Mouse (Mus musculus) liver, embryonic 15.5 days (tissue): ENCODE results near the gene Sept5. TPM values are rescaled to one million over a fixed set of nuclear protein-coding genes. Genes with fewer than 3 reads are reported as not detected.

Experiments
- ATAC-seq: fragments of 200-750 bp; cut with Nextera tagmentation; 2 replicates; pipeline ENCODE4 v1.8.0; 2017; ENCODE audit warnings: moderate number of reproducible peaks, mild to moderate bottlenecking, moderate library complexity; ENCODE audit not compliant: insufficient read depth
- H3K27ac ChIP-seq: fragments of 300-500 bp; sonication (generic); replicated peaks from 2 replicates; pipeline ENCODE4 v1.5.1; 2015; ENCODE audit warnings: mild to moderate bottlenecking, inconsistent platforms
- H3K27me3 ChIP-seq: fragments of 300-500 bp; sonication (generic); 2 replicates; pipeline ENCODE4 v1.6.1; 2015; ENCODE audit warnings: mild to moderate bottlenecking, inconsistent platforms
- H3K36me3 ChIP-seq: fragments of 300-500 bp; sonication (generic); replicated peaks from 2 replicates; pipeline ENCODE4 v1.6.1; 2015; ENCODE audit warnings: moderate library complexity, mild to moderate bottlenecking, inconsistent platforms
- H3K4me1 ChIP-seq: fragments of 300-500 bp; sonication (generic); replicated peaks from 2 replicates; pipeline ENCODE4 v1.6.1; 2015; ENCODE audit warnings: inconsistent platforms
- H3K4me2 ChIP-seq: fragments of 300-500 bp; sonication (generic); 2 replicates; pipeline ENCODE4 v1.6.1; 2015; ENCODE audit warnings: moderate library complexity, mild to moderate bottlenecking, inconsistent platforms
- H3K4me3 ChIP-seq: fragments of 300-500 bp; sonication (generic); replicated peaks from 2 replicates; pipeline ENCODE4 v1.5.1; 2015; ENCODE audit warnings: mild to moderate bottlenecking, inconsistent platforms
- H3K9ac ChIP-seq: fragments of 300-500 bp; sonication (generic); 2 replicates; pipeline ENCODE4 v1.6.1; 2015; ENCODE audit warnings: moderate library complexity, mild to moderate bottlenecking, inconsistent platforms
- H3K9me3 ChIP-seq: fragments of 300-500 bp; sonication (generic); replicated peaks from 2 replicates; pipeline ENCODE4 v1.6.1; 2016; ENCODE audit warnings: inconsistent platforms
- WGBS: fragments of 180-500 bp; shearing (Covaris S2); methylation state at CpG from one replicate; pipeline ENCODE4 v1.1.7; 2015; ENCODE audit warnings: mixed read lengths; ENCODE audit not compliant: insufficient replicate concordance; 5-methylcytosine and 5-hydroxymethylcytosine counted together
- polyA plus RNA-seq: library from polyadenylated mRNA; unstranded; fragments of >200 nt; fragmentation: Nextera tagmentation; extraction: Ambion mirVana; gene quantifications from 2 replicates; pipeline ENCODE4 v1.2.1, GENCODE M21; 2015

Gene Sept5
- polyA plus RNA-seq, 1 experiment from 2014 or later = 3.5 TPM

DNA sequence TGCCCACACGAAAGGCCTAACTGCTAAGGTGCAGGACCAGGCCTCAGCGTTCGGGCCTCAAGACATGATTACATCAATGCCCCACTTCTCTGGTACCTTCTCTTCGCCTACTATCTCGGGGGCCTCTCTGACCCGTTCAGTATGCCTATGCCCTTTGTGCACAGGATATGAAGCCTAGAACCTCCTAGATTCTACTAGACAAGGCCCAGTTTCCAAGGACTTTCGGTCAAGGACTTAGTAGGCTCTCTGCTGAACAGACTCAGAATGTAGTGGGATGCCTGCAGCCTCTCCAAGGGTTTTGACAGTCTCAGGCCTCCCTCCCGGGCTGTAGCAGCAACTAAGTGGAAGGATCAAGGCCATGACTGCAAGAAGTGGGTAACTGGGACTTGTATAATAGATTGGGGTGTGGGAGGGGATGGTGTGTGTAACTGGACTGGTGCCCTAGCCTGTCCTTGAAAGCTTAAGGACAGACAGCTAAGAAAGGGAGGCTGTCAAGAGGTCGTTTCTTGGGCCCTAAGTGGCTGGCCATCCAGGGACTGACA is 40.6 kb downstream of the Sept5 start:
- Histone ChIP-seq H3K4me1 (peaks cover 32% of the 10 kb centered on the region), H3K9ac (no peak overlapping the region), H3K36me3 (no peaks in the 10 kb centered on the region), H3K4me2 (0 out of 2 replicates have a peak overlapping the region, but pooled peaks have one; percentile 58), H3K9me3 (no peaks in the 10 kb centered on the region), H3K27ac (no peak overlapping the region), H3K27me3 (peaks cover 97% of the 10 kb centered on the region), H3K4me3 (0 out of 2 replicates have a peak overlapping the region, but pooled peaks have one; percentile 42)
- 18% methylated on average over 9 of the region's 9 CpGs for WGBS
- no peak for ATAC-seq

DNA sequence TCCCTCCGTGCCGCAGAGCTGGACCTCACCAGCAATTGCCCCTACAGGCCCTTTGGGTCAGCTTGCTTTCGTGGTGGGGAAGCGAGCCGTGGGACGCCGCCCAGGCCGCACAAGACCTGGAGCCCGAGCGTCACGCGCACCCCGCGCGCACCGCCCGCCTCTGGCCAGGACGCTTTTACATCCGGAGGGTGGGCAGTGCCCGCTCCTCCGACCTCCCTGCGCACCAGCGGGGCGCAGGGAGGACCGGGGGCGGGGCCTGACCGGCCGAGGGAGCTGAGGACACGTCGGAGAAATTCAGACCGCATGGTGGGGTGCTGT is 41.1 kb downstream of the Sept5 start:
- H3K27ac ChIP-seq = no peak overlapping the region
- H3K36me3 ChIP-seq = no peaks in the 10 kb centered on the region
- no peak overlapping the region for H3K4me3 ChIP-seq
- ATAC-seq = no peak
- 4% methylated on average over 31 of the region's 31 CpGs for WGBS
- H3K27me3 ChIP-seq = peaks cover 97% of the 10 kb centered on the region
- no peak overlapping the region for H3K4me2 ChIP-seq
- no peaks in the 10 kb centered on the region for H3K9me3 ChIP-seq
- H3K9ac ChIP-seq = no peak overlapping the region
- H3K4me1 ChIP-seq = peaks cover 32% of the 10 kb centered on the region

DNA sequence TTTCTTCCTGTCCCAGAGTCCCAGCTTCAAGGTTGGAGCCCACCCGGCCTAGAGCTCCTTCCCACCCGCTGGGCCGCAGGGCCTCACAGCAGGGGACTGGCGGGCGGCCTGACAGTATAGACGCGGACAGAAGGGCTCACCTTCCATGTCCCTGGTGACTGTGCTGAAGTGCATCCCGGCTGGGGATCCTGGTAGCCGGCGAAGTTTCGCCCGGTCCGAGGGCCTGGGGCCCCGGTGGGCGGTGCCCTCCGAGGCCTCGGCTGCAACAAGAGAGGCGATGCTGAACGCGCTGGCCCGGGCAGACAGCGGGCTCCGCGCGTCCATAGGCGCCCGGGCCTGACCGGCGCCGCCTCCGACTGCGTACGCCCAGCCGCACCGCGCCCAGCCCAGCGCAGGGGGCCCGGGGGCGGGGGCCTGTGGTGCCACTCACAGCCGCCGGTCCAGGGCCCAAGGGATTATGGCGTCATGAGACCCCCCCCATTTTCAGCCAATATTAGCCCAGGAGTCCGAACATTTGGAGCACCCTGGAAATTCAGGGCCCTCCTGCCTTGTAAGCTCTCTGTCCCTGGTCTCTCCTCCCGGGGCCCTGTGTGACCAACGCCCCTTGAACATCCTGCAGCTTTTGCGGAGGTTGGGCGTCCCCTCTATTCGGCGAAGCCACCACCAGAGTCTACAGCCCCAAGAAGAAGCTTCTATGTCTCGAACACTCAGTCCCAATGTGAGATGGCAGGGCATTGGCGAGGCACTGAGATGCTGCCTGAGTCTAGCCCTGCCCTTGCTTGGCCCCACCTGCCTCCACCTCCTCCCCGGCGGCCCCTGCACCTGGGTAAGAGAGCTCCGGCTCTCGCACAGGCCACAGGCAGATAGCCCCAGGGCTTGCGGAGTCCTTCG is 41.7 kb downstream of the Sept5 start:
- H3K4me1 ChIP-seq = peaks cover 32% of the 10 kb centered on the region
- H3K27ac ChIP-seq = no peak overlapping the region
- 3% methylated on average over 57 of the region's 57 CpGs for WGBS
- peaks cover 97% of the 10 kb centered on the region for H3K27me3 ChIP-seq
- H3K4me3 ChIP-seq = peak overlapping the region; percentile 12
- ATAC-seq = no peak
- H3K9me3 ChIP-seq = no peaks in the 10 kb centered on the region
- H3K4me2 ChIP-seq = no peak overlapping the region
- H3K9ac ChIP-seq = no peak overlapping the region
- no peaks in the 10 kb centered on the region for H3K36me3 ChIP-seq

DNA sequence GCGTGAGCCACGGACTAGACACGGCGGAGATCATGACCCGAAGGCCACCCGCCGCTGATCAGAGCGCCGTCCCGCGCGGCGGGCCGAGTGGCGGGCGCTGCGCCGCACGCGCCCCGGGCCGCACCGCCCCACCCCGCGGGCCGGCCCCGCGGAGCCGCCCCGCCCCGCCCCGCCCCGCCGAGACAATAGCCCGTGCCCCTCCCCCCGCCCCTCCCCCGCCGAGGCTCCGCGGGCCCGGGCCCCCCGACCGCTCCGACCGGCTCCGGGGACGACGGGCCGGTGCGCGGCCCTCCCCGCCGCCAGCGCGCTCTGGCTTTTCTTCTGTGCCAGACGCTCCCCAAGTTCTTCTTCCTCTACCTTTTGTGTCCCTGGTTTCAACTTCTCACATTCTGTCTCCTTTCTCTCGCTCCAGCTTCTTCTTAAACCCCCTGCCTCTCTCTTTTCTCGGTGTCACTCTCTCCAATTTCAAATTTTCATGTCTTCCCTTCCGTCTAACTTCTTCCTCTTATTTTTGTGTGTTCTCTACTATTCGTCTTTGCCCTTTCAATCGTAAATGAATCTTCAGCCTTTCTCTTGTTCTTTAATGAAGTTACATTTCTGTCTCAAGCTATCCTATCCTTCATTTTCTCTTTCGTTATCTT is 42.7 kb downstream of the Sept5 start:
- Histone ChIP-seq H3K4me1 (peaks cover 34% of the 10 kb centered on the region), H3K36me3 (no peaks in the 10 kb centered on the region), H3K27me3 (peaks cover 100% of the 10 kb centered on the region), H3K27ac (no peak overlapping the region), H3K4me3 (peak overlapping the region; percentile 24), H3K9me3 (no peaks in the 10 kb centered on the region), H3K9ac (no peak overlapping the region), H3K4me2 (peak overlapping the region; percentile 49)
- WGBS = 1% methylated on average over 45 of the region's 62 CpGs
- ATAC-seq = no peak

DNA sequence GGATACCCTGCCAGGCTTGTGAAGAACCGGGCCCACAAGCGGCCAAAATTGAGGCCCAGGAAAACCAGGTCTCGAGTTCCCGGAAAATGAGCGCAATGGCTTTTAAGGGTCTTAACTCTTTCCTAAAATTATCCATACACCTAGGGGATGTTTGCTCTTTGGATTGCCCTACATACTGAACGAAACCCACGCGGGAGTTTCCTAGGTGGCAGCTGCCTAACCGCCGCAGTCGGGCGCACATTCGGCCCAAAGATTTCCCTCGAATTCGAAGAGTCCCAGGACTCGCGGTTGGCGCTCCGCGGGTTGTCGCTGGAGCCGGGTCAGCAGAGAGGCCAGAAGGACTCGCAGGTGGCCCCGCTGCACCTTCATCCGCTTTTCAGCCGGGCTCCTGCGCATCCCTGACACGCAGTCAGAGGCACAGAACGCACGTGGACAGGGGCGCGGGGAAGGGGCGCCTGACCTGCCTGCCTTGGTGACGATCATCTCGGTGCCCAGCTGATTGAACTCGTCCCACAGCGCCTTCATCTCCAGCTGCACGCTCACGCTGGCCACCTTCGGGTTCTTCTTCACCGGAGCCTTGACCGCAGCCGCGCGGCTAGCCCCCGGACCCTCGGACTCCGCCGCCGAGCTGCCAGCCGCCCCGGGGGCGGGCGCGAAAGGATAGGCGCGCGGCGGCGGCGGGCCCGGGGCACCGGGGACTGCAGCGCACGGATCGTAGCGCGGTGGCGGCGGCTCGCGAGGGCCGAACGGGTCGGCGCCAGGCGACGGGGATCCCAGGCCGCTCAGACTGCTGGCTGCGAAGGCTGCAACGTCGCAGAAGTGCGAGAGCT is 43.5 kb downstream of the Sept5 start:
- Histone ChIP-seq H3K36me3 (no peaks in the 10 kb centered on the region), H3K27me3 (peaks cover 100% of the 10 kb centered on the region)
- 2% methylated on average over 83 of the region's 83 CpGs for WGBS

DNA sequence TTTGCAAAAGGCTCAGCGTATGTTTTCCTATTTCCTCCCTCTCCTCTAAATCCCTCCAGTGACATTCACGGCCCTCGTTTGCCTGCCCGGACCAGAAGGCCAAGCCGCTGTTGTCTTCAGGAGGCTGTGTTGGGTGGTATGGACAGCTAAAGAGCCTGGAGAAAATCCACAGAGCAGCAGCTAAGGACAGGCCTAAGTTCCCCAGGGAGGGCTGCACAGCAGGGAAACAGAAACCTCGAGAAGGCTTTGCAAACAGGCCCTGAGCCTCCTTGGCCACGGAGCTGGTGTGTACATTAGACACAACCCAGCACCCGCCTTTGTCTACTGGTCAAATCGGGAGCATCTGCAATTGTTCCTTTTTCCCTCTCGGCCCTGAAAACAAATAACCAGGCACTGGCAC is 44.1 kb downstream of the Sept5 start:
- H3K4me3 ChIP-seq = no peak overlapping the region
- ATAC-seq = no peak
- no peak overlapping the region for H3K27ac ChIP-seq
- WGBS = 19% methylated on average over 10 of the region's 10 CpGs
- peaks cover 100% of the 10 kb centered on the region for H3K27me3 ChIP-seq
- H3K4me2 ChIP-seq = no peak overlapping the region
- no peak overlapping the region for H3K9ac ChIP-seq
- H3K36me3 ChIP-seq = no peaks in the 10 kb centered on the region
- peaks cover 33% of the 10 kb centered on the region for H3K4me1 ChIP-seq
- no peaks in the 10 kb centered on the region for H3K9me3 ChIP-seq

More for the DNA sequence above, 43.5 kb downstream of the Sept5 start:
- Histone ChIP-seq H3K27ac (no peak overlapping the region), H3K4me3 (peak overlapping the region; percentile 24), H3K4me2 (peak overlapping the region; percentile 49), H3K4me1 (peaks cover 37% of the 10 kb centered on the region), H3K9ac (no peak overlapping the region), H3K9me3 (no peaks in the 10 kb centered on the region)
- ATAC-seq = no peak

DNA sequence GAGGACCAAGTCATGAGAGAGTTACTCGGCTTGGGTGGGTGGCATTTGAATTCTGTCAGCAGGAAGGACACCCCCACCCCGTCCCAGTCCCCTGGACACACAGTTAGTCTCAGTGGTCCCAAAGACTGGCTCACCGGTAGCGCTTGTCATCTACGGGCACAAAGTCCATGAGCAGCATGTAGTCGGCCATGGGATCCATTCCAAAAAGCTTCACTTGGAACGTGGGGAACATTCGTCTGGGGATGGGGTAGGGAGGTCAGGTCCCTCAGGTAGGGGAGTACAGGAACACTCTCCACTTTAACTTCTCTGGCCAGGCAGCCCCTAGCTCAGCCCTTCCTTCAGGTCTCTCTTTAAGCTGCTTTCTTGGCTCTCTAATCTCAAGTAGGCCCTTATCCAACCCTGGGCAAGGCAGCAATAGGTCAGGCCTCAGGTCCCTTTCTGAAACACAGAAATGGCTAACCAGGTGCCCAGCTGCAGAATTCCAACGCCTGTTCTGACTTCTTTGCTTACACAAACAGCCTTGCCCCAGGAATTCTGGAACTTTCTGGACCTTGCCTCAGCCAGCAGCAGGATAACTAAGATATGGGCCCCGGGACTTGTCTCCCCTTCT is 44.7 kb downstream of the Sept5 start:
- Histone ChIP-seq H3K9me3 (no peaks in the 10 kb centered on the region), H3K4me1 (peaks cover 29% of the 10 kb centered on the region), H3K9ac (no peak overlapping the region), H3K36me3 (no peaks in the 10 kb centered on the region), H3K4me2 (no peak overlapping the region), H3K27ac (no peak overlapping the region), H3K4me3 (no peak overlapping the region), H3K27me3 (peaks cover 100% of the 10 kb centered on the region)
- WGBS = 38% methylated on average over 10 of the region's 10 CpGs
- ATAC-seq = no peak

DNA sequence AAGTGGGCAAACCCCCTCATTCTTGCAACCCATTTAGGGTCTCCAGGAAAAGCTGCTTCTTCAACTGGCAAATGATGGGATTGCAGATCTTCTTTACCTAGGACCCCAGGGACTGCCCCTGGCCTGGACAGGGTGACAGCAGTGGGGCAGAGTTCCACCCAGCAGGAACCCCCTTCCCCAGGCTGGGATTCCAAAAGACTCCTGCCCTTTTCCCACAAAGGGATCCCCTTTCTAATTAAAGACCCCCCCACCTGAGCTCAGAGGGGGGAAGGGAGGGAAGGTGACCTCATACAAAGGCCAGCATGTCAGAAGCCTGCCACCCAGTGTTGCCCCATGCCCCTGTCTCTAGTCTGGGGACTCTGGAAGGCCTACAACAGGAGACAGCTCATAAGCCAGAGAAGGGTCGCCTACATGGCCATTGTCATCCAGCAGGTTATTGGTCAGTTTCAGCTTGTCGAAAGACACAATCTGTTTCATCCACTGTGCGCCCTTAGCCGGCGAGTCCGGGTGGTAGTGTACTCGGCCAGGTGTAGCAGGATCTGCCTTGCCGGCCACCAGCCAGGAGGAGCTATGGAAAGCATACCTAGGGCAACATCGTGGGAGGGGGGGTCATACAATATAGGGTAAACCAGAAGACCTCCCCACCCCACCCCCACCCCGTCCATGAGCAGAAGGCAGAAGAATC is 45.9 kb downstream of the Sept5 start:
- Histone ChIP-seq H3K9ac (no peak overlapping the region), H3K4me2 (no peak overlapping the region), H3K4me1 (peaks cover 27% of the 10 kb centered on the region), H3K9me3 (no peaks in the 10 kb centered on the region), H3K4me3 (no peak overlapping the region), H3K27ac (no peak overlapping the region), H3K27me3 (peaks cover 97% of the 10 kb centered on the region), H3K36me3 (no peaks in the 10 kb centered on the region)
- no peak for ATAC-seq
- 30% methylated on average over 10 of the region's 10 CpGs for WGBS

DNA sequence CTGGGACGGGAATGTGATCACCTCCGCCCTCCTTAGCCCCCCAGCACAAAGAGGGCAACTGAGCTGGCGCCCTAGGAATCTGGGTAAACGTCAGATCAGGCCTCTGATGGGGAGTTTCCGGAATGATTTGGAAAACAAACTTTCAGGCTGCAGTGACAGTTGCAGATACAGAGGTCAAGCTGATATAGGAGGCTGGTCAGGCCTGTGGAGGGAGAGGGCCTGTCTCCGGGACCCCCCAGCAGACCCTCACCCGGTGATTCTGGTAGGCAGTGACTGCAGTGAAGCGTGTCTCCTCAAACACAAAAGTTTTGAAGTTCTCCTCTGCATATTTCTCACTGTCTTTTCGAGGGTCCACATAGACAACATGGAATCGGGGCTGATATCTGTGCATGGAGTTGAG is 46.6 kb downstream of the Sept5 start:
- ATAC-seq = no peak
- Histone ChIP-seq H3K4me3 (no peak overlapping the region), H3K9ac (no peak overlapping the region), H3K4me2 (no peak overlapping the region), H3K36me3 (no peaks in the 10 kb centered on the region), H3K9me3 (no peaks in the 10 kb centered on the region), H3K27me3 (peaks cover 97% of the 10 kb centered on the region), H3K27ac (no peak overlapping the region), H3K4me1 (peaks cover 27% of the 10 kb centered on the region)
- WGBS = 20% methylated on average over 10 of the region's 10 CpGs

DNA sequence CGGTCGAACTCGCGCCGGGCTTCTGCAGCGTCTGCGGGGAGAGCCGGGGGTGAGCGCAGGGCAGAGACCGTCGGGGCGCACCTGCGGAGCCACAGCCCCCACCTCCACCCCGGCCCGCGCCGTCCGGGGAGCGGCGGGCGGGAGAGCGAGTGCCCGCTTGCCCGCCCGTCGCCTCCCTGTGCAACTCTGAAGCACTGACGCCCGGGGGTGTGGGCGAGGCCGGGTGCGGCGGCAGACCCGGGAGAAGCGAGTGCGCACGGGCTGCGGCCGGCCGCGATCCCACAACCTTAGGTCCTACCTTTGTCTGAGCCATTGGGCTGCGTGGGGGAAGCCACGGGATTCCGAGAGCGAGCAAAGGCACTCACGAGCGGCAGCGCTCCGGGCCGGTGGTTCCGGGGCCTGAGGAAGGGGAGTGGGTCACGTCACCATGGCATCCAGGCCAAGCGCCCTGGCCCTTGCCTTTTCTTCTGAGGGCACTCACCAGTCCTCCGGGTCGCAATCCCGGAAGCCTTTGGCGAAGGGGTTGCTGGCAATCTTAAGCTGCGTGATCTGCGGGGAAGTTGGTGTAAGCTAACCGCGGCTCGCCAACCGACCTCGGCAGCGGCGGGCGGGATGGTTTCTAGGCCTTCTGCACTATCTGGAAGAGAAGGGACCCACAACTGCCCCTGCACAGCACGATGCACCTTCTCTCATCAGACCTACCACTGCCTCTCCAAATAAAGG is 47.2 kb downstream of the Sept5 start:
- Histone ChIP-seq H3K9me3 (no peaks in the 10 kb centered on the region), H3K4me1 (peaks cover 21% of the 10 kb centered on the region), H3K9ac (no peak overlapping the region), H3K4me3 (peak overlapping the region; percentile 32; the same call in 1 of the 2 replicates), H3K4me2 (peak overlapping the region; percentile 53), H3K27me3 (peaks cover 97% of the 10 kb centered on the region), H3K36me3 (no peaks in the 10 kb centered on the region), H3K27ac (no peak overlapping the region)
- no peak for ATAC-seq
- WGBS = 2% methylated on average over 67 of the region's 67 CpGs
